Mouse (Mus musculus) neural tube, embryonic 14.5 days (tissue): ENCODE results near the gene Dlg2. TPM values are rescaled to one million over a fixed set of nuclear protein-coding genes. Genes with fewer than 3 reads are reported as not detected.

Experiments used
- ATAC-seq: fragments of 200-750 bp; cut with Nextera tagmentation; 2 replicates; pipeline ENCODE4 v1.8.0; 2017; ENCODE audit warnings: low read depth, mild to moderate bottlenecking, moderate TSS enrichment, moderate library complexity
- H3K27ac ChIP-seq: fragments of 300-500 bp; sonication (generic); 2 replicates; pipeline ENCODE4 v1.5.1; 2014; ENCODE audit warnings: low read depth, mild to moderate bottlenecking, control low read depth, low read length, moderate library complexity, mixed read lengths
- H3K27me3 ChIP-seq: fragments of 300-500 bp; sonication (generic); 2 replicates; pipeline ENCODE4 v1.6.1; 2014; ENCODE audit warnings: low read length; ENCODE audit not compliant: control insufficient read depth, insufficient read depth
- H3K36me3 ChIP-seq: fragments of 300-500 bp; sonication (generic); 2 replicates; pipeline ENCODE4 v1.6.1; 2014; ENCODE audit warnings: low read length, mixed read lengths; ENCODE audit not compliant: control insufficient read depth, insufficient read depth
- H3K4me1 ChIP-seq: fragments of 300-500 bp; sonication (generic); 2 replicates; pipeline ENCODE4 v1.6.1; 2014; ENCODE audit warnings: low read length; ENCODE audit not compliant: control insufficient read depth, insufficient read depth
- H3K4me2 ChIP-seq: fragments of 300-500 bp; sonication (generic); 2 replicates; pipeline ENCODE4 v1.6.1; 2014; ENCODE audit warnings: mild to moderate bottlenecking, low read depth, low read length, control low read depth
- H3K4me3 ChIP-seq: fragments of 300-500 bp; sonication (generic); 2 replicates; pipeline ENCODE4 v1.5.1; 2014; ENCODE audit warnings: low read depth, low read length, control low read depth, mixed read lengths
- H3K9ac ChIP-seq: fragments of 300-500 bp; sonication (generic); replicated peaks from 2 replicates; pipeline ENCODE4 v1.6.1; 2014; ENCODE audit warnings: low read depth, mild to moderate bottlenecking, control low read depth, low read length, mixed read lengths
- H3K9me3 ChIP-seq: fragments of 300-500 bp; sonication (generic); 2 replicates; pipeline ENCODE4 v1.6.1; 2016; ENCODE audit warnings: low read length; ENCODE audit not compliant: control insufficient read depth
- WGBS: fragments of 180-500 bp; shearing (Covaris S2); extraction: QIAGEN DNeasy Blood & Tissue Kit; methylation state at CpG from one replicate; pipeline ENCODE4 v1.1.7; 2014; 5-methylcytosine and 5-hydroxymethylcytosine counted together
- polyA plus RNA-seq: library from polyadenylated mRNA; unstranded; fragments of >200 nt; fragmentation: Nextera tagmentation; extraction: Ambion mirVana; gene quantifications from 2 replicates; pipeline ENCODE4 v1.2.1, GENCODE M21; 2014

Gene Dlg2
- polyA plus RNA-seq, 1 experiment from 2014 or later = 48.0 TPM

DNA sequence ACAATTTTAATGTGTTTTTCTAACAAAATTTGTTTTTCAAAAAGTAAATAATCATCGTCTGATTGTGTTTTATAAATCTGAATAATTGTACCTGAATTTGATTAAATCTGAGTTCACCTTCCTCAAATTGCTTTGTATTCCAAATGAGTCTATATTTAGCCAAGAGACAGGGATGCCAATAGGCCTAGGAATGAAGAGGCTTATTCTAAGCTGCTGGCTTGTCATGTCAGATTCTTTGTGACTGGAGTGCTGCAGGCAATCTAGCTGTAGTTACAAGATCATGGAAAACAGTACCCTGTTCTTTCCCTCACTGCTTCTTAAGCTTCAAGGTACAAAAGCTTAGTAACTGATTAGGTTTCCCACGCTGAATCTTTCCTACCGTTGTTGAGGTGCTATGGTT is 811.9 kb downstream of the Dlg2 start:
- Histone ChIP-seq H3K27me3 (no peaks in the 10 kb centered on the region), H3K27ac (no peak overlapping the region), H3K9ac (no peak overlapping the region), H3K4me1 (no peaks in the 10 kb centered on the region), H3K4me3 (no peak overlapping the region), H3K36me3 (no peaks in the 10 kb centered on the region), H3K9me3 (no peaks in the 10 kb centered on the region), H3K4me2 (no peak overlapping the region)
- no peak for ATAC-seq
- WGBS = 78% methylated on average over 3 of the region's 3 CpGs

DNA sequence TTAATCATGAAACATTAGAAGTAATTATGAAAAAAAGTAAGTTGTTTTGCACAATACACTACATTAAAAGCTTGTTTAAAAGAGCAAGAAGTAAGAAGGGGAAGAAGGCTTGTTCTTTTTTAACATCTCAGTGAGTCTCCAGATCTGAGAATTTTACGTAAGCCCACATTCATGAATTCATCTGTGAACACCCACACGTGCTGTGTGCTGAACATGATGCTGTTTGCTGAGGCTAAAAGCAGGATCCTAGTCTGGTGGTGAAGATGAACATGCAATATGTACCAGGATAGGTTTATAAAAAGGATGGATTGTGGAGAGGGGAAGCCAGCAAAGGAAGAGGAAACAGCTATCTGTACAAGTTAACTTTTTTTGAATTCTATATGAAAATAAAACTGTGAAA is 819.7 kb downstream of the Dlg2 start:
- ATAC-seq = no peak

DNA sequence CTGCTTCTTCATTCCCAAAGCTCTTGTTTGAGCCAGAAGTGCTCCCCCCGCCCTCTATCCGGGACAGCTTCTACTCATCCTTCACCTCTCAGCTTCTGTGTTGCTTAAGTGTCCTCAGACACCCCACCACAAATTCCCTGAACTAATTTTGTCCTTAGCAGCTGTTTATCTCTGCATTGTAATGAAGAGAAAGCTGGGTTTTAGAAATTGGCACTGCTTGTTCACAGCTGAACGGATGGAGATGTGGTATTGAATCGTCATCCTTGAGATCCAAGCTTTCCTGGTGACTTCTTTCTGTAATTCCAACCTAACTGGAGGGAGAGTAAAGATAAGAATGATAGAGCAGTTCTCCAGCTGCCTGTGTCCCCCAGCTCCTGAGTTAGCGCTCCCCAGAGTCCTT is 834.7 kb downstream of the Dlg2 start:
- no peak overlapping the region for H3K4me2 ChIP-seq
- no peaks in the 10 kb centered on the region for H3K9me3 ChIP-seq
- ATAC-seq = no peak
- no peak overlapping the region for H3K9ac ChIP-seq
- H3K27me3 ChIP-seq = no peaks in the 10 kb centered on the region
- no peaks in the 10 kb centered on the region for H3K36me3 ChIP-seq
- no peaks in the 10 kb centered on the region for H3K4me1 ChIP-seq
- WGBS = 91% methylated on average over 5 of the region's 5 CpGs
- no peak overlapping the region for H3K4me3 ChIP-seq
- no peak overlapping the region for H3K27ac ChIP-seq

More for the DNA sequence above, 819.7 kb downstream of the Dlg2 start:
- Histone ChIP-seq H3K4me2 (no peak overlapping the region), H3K4me3 (no peak overlapping the region), H3K27me3 (no peaks in the 10 kb centered on the region), H3K9me3 (no peaks in the 10 kb centered on the region), H3K9ac (no peak overlapping the region), H3K36me3 (no peaks in the 10 kb centered on the region), H3K27ac (no peak overlapping the region), H3K4me1 (no peaks in the 10 kb centered on the region)
- WGBS = 85% methylated on average over 2 of the region's 2 CpGs

DNA sequence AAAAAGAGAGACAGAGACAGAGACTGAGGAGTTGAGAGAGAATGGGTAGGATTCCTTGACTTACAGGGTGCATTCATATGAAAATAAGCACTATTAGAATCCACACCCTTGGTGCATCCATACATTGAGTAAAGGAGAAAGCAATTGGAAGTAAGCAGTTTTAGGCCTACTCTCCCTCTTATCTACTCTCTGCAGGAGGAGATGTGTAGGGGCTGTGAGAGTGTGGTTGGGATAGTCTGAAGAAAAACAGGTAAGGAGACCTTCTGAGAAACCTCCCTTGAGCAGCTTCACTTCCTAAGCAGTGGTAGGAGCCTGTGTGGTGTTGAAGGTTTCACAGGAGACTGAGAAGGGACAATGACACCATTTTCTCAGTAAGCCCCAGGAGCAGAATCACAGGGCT is 868.6 kb downstream of the Dlg2 start:
- no peak overlapping the region for H3K4me3 ChIP-seq
- H3K4me1 ChIP-seq = no peaks in the 10 kb centered on the region
- no peak overlapping the region for H3K27ac ChIP-seq
- H3K9me3 ChIP-seq = no peaks in the 10 kb centered on the region
- no peaks in the 10 kb centered on the region for H3K27me3 ChIP-seq
- ATAC-seq = no peak
- H3K36me3 ChIP-seq = no peaks in the 10 kb centered on the region
- no peak overlapping the region for H3K9ac ChIP-seq
- no peak overlapping the region for H3K4me2 ChIP-seq

DNA sequence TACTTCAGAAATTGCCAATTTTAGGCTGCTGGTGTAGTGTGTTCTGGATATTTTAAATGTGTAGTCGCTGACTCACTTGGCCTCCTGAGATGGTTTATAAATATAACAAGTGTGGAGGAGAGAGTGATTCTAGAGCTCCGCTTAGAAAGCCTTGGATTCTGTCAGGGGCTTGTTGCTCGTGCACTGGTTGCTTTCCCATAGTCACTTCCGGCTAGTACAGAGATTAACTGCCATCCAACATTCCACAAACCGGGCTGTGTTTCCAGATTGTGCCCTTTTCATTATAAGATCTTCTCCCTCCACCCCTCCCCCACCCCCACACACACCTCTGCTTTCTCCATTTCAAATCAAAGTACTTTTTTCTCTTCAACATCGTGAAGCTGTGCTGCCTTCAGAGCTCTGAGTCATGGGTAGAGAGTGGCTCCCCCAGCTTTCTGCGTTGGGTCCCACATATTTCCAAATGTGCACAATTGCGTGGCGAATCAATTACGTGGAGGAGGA is 893.4 kb downstream of the Dlg2 start:
- Histone ChIP-seq H3K27ac (no peak overlapping the region), H3K4me3 (no peak overlapping the region), H3K4me2 (no peak overlapping the region), H3K9me3 (no peaks in the 10 kb centered on the region), H3K36me3 (no peaks in the 10 kb centered on the region), H3K4me1 (no peaks in the 10 kb centered on the region), H3K9ac (no peak overlapping the region), H3K27me3 (no peaks in the 10 kb centered on the region)
- no peak for ATAC-seq
- WGBS = 52% methylated on average over 10 of the region's 10 CpGs

DNA sequence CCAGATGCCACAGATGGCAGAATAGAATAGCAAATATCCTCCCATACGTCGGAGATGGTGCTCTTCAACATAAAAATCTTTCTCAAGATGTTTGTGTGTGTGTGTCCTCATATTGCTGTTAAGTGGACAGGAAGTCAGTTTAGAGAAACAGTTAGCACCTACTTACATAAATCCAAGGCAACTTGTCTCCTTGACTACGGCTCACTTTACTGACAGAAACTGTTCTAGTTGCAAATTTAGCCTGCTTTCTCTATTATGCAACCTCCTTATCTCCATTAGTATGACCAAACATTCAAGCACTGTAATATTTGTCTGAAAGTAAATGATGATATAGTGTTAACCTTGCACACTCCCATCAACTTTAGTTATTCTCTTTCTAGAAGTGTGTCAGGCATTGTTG is 905.8 kb downstream of the Dlg2 start:
- Histone ChIP-seq H3K27ac (no peak overlapping the region), H3K9ac (no peak overlapping the region), H3K36me3 (no peaks in the 10 kb centered on the region), H3K4me3 (no peak overlapping the region), H3K4me1 (no peaks in the 10 kb centered on the region), H3K27me3 (no peaks in the 10 kb centered on the region), H3K4me2 (no peak overlapping the region), H3K9me3 (no peaks in the 10 kb centered on the region)
- WGBS = 80% methylated on average over 3 of the region's 3 CpGs
- no peak for ATAC-seq

DNA sequence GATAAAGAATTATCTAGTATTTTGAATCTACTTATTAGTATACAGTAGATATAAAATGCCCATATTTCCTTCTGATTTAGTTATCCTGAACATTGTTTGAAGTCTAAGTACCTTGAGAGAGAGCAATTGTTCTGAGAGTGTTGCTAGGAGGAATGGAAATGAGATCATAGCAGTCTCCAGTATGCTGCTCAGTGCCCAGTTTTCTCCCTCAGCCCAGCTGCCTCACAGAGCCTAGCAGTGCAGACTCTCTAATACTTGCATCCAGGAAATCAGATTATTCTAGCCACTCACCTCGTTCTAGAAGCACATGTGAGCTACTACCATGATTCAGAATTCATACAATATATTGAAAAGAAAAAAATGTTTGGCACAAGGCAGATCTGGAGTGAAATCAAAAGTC is 907.4 kb downstream of the Dlg2 start:
- H3K9me3 ChIP-seq = no peaks in the 10 kb centered on the region

DNA sequence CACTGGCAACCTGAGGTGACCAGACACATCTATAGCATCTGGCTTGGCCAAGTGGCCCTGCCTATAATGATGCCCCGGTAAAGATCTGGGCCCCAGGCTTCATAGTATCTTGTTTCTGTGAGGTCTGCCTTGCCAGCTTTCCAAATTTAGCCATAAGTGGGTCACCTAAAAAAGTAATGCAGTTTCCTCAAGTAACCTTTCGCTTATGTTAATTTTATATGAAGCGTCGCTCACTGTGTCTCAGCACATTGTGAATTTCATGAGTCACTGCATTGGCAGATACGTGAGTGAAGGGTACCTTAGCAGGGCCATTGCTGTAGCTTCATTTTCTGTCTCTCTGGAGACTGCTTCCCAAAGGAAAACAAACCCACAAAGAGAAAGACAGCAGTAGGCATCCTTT is 912.8 kb downstream of the Dlg2 start:
- Histone ChIP-seq H3K4me3 (no peak overlapping the region), H3K9ac (no peak overlapping the region), H3K36me3 (no peaks in the 10 kb centered on the region), H3K27me3 (no peaks in the 10 kb centered on the region), H3K9me3 (no peaks in the 10 kb centered on the region), H3K4me2 (no peak overlapping the region), H3K27ac (no peak overlapping the region), H3K4me1 (no peaks in the 10 kb centered on the region)
- no peak for ATAC-seq
- WGBS = 85% methylated on average over 5 of the region's 5 CpGs

More for the DNA sequence above, 907.4 kb downstream of the Dlg2 start:
- H3K36me3 ChIP-seq = no peaks in the 10 kb centered on the region
- no peak overlapping the region for H3K4me2 ChIP-seq
- H3K9ac ChIP-seq = no peak overlapping the region
- 69% methylated on average over 1 of the region's 1 CpGs for WGBS
- H3K4me1 ChIP-seq = no peaks in the 10 kb centered on the region
- no peak; the same call in 1 of the 2 replicates for ATAC-seq
- no peak overlapping the region for H3K27ac ChIP-seq
- H3K27me3 ChIP-seq = no peaks in the 10 kb centered on the region
- no peak overlapping the region for H3K4me3 ChIP-seq

DNA sequence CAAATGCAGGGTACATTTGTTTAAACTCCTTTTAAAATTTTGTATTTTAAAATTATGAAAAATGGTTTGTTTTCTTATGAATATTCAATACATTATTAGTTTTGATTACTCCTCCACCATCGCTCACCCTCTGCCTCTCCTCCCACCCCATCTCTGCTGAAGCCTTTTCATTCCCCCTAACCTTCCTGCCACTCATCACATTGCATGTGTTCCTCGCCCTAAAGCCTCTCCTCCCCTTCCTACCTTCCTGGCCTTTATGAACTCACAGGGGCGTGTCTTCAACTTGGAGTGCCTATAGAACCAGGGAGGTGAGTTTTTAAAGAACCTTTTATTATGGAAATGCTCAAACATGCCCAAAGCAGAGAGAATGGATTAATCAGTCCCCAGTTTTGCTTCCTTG is 921.4 kb downstream of the Dlg2 start:
- 31% methylated on average over 3 of the region's 3 CpGs for WGBS

DNA sequence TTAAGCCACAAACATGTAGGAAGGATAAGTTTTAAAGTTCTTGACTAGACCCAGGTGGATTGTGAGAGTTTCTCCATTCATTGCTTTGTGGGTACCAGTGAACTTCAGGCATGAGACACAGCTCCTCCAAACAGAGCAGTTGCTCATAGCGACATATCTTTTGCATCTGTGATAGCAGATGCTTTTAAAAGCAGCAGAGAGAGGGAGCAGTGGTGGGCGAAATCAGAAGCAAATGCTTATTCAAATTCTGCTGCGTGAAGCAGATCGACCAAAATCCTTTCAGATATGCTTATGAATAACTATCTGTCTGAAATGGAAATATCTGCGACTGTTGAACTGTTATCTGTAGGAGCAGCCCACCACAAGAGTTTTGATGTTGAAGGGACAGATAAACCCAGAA is 935.6 kb downstream of the Dlg2 start:
- no peak overlapping the region for H3K9ac ChIP-seq
- H3K4me1 ChIP-seq = no peaks in the 10 kb centered on the region
- H3K27me3 ChIP-seq = no peaks in the 10 kb centered on the region
- H3K36me3 ChIP-seq = no peaks in the 10 kb centered on the region
- no peaks in the 10 kb centered on the region for H3K9me3 ChIP-seq
- H3K27ac ChIP-seq = no peak overlapping the region
- no peak overlapping the region for H3K4me3 ChIP-seq
- ATAC-seq = no peak
- no peak overlapping the region for H3K4me2 ChIP-seq
- 84% methylated on average over 5 of the region's 5 CpGs for WGBS

More for the DNA sequence above, 921.4 kb downstream of the Dlg2 start:
- ATAC-seq = no peak
- Histone ChIP-seq H3K4me2 (no peak overlapping the region), H3K9me3 (no peaks in the 10 kb centered on the region), H3K27ac (no peak overlapping the region), H3K9ac (no peak overlapping the region), H3K4me3 (no peak overlapping the region), H3K36me3 (no peaks in the 10 kb centered on the region), H3K27me3 (no peaks in the 10 kb centered on the region), H3K4me1 (no peaks in the 10 kb centered on the region)
